Mouse (Mus musculus) intestine, embryonic 15.5 days (tissue): ENCODE measurements around the gene Lrrc40. TPM values are rescaled to one million over a fixed set of nuclear protein-coding genes. Genes with fewer than 3 reads are reported as not detected.

Experiments used
- ATAC-seq: fragments of 200-750 bp; cut with Nextera tagmentation; 2 replicates; pipeline ENCODE4 v1.8.0; 2017; ENCODE audit warnings: moderate TSS enrichment, moderate library complexity
- H3K27ac ChIP-seq: fragments of 300-500 bp; sonication (generic); 2 replicates; pipeline ENCODE4 v1.5.1; 2015; ENCODE audit warnings: mild to moderate bottlenecking, inconsistent platforms
- H3K27me3 ChIP-seq: fragments of 300-500 bp; sonication (generic); replicated peaks from 2 replicates; pipeline ENCODE4 v1.6.1; 2015; ENCODE audit warnings: inconsistent platforms
- H3K36me3 ChIP-seq: fragments of 300-500 bp; sonication (generic); 2 replicates; pipeline ENCODE4 v1.6.1; 2015; ENCODE audit warnings: inconsistent platforms
- H3K4me1 ChIP-seq: fragments of 300-500 bp; sonication (generic); replicated peaks from 2 replicates; pipeline ENCODE4 v1.6.1; 2015; ENCODE audit warnings: inconsistent platforms
- H3K4me2 ChIP-seq: fragments of 300-500 bp; sonication (generic); replicated peaks from 2 replicates; pipeline ENCODE4 v1.6.1; 2015; ENCODE audit warnings: mild to moderate bottlenecking, inconsistent platforms
- H3K4me3 ChIP-seq: fragments of 300-500 bp; sonication (generic); replicated peaks from 2 replicates; pipeline ENCODE4 v1.5.1; 2015; ENCODE audit warnings: inconsistent platforms
- H3K9ac ChIP-seq: fragments of 300-500 bp; sonication (generic); 2 replicates; pipeline ENCODE4 v1.6.1; 2015; ENCODE audit warnings: inconsistent platforms
- H3K9me3 ChIP-seq: fragments of 300-500 bp; sonication (generic); 2 replicates; pipeline ENCODE4 v1.6.1; 2016; ENCODE audit warnings: inconsistent platforms
- WGBS: fragments of 180-500 bp; shearing (Covaris S2); methylation state at CpG from one replicate; pipeline ENCODE4 v1.1.7; 2015; 5-methylcytosine and 5-hydroxymethylcytosine counted together
- polyA plus RNA-seq: library from polyadenylated mRNA; unstranded; fragments of >200 nt; fragmentation: Nextera tagmentation; extraction: Ambion mirVana; gene quantifications from 2 replicates; pipeline ENCODE4 v1.2.1, GENCODE M21; 2015

The Lrrc40 gene
- 45.3 and 56.3 TPM in 2 replicates for polyA plus RNA-seq

GRCm38 (mm10) chr3:158036329-158036988, at the start of gene Lrrc40, which contains the start of gene Srsf11:
Gene Lrrc40 (plus strand): TSS chr3:158036662.
Gene Srsf11 (minus strand): TSS chr3:158036639.
- no peaks in the 10 kb centered on the region for H3K27me3 ChIP-seq
- peak; percentile 97 for ATAC-seq

GRCm38 (mm10) chr3:157993322-157993721, 43.1 kb upstream of the Lrrc40 start:
- no peaks in the 10 kb centered on the region for H3K27me3 ChIP-seq
- no peaks in the 10 kb centered on the region for H3K9me3 ChIP-seq
- no peaks in the 10 kb centered on the region for H3K4me1 ChIP-seq
- H3K9ac ChIP-seq = no peak overlapping the region
- peak; percentile 97 for ATAC-seq
- no peak overlapping the region for H3K4me3 ChIP-seq
- H3K27ac ChIP-seq = no peak overlapping the region
- H3K36me3 ChIP-seq = no peaks in the 10 kb centered on the region
- no peak overlapping the region for H3K4me2 ChIP-seq

More at GRCm38 (mm10) chr3:158036329-158036988, at the start of gene Lrrc40, which contains the start of gene Srsf11:
- Histone ChIP-seq H3K9me3 (no peaks in the 10 kb centered on the region), H3K27ac (peak within 1 kb of the TSS; percentile 82), H3K4me3 (peak within 1 kb of the TSS; percentile 90), H3K36me3 (no peaks in the 10 kb centered on the region), H3K4me2 (peak within 1 kb of the TSS; percentile 62), H3K4me1 (peaks cover 12% of the 10 kb centered on the region; the same call in 1 of the 2 replicates), H3K9ac (peak within 1 kb of the TSS; percentile 85)
- WGBS = under 1% methylated on average over 55 of the region's 55 CpGs

GRCm38 (mm10) chr3:157995726-157996125, 40.7 kb upstream of the Lrrc40 start:
- H3K4me3 ChIP-seq = no peak overlapping the region
- H3K4me1 ChIP-seq = no peaks in the 10 kb centered on the region
- 88% methylated on average over 2 of the region's 2 CpGs for WGBS
- no peak overlapping the region for H3K4me2 ChIP-seq
- H3K36me3 ChIP-seq = no peaks in the 10 kb centered on the region
- H3K9ac ChIP-seq = no peak overlapping the region
- H3K27ac ChIP-seq = no peak overlapping the region
- no peaks in the 10 kb centered on the region for H3K9me3 ChIP-seq
- no peaks in the 10 kb centered on the region for H3K27me3 ChIP-seq
- ATAC-seq = no peak

GRCm38 (mm10) chr3:157998742-157999369, 37.6 kb upstream of the Lrrc40 start:
- H3K4me2 ChIP-seq = no peak overlapping the region
- ATAC-seq = no peak
- no peaks in the 10 kb centered on the region for H3K9me3 ChIP-seq
- no peak overlapping the region for H3K27ac ChIP-seq
- no peak overlapping the region for H3K9ac ChIP-seq
- H3K4me3 ChIP-seq = no peak overlapping the region
- peaks cover under 1% of the 10 kb centered on the region; the same call in 1 of the 2 replicates for H3K36me3 ChIP-seq
- 69% methylated on average over 1 of the region's 1 CpGs for WGBS
- no peaks in the 10 kb centered on the region for H3K27me3 ChIP-seq
- no peaks in the 10 kb centered on the region for H3K4me1 ChIP-seq

GRCm38 (mm10) chr3:158008647-158009046, 27.8 kb upstream of the Lrrc40 start:
- Histone ChIP-seq H3K36me3 (peaks cover 17% of the 10 kb centered on the region), H3K4me1 (no peaks in the 10 kb centered on the region), H3K9me3 (no peaks in the 10 kb centered on the region), H3K4me2 (no peak overlapping the region), H3K27ac (no peak overlapping the region), H3K27me3 (no peaks in the 10 kb centered on the region), H3K9ac (no peak overlapping the region), H3K4me3 (no peak overlapping the region)
- WGBS = 57% methylated on average over 1 of the region's 1 CpGs
- no peak for ATAC-seq

- no peak overlapping the region for H3K4me3 ChIP-seq
- 63% methylated on average over 1 of the region's 1 CpGs for WGBS
- peaks cover 15% of the 10 kb centered on the region for H3K36me3 ChIP-seq
- H3K9me3 ChIP-seq = no peaks in the 10 kb centered on the region
- H3K4me2 ChIP-seq = no peak overlapping the region
- H3K27me3 ChIP-seq = no peaks in the 10 kb centered on the region
- ATAC-seq = 0 out of 2 replicates have a peak, but pooled peaks have one; percentile 48
- H3K4me1 ChIP-seq = no peaks in the 10 kb centered on the region
- H3K9ac ChIP-seq = no peak overlapping the region
- H3K27ac ChIP-seq = no peak overlapping the region
These were observed 26.6 kb upstream of the Lrrc40 start for GRCm38 (mm10) chr3:158009762-158010320.

GRCm38 (mm10) chr3:158031371-158031925, 5.0 kb upstream of the Lrrc40 start:
- ATAC-seq = peak; percentile 94
- no peaks in the 10 kb centered on the region for H3K9me3 ChIP-seq
- H3K4me3 ChIP-seq = peak overlapping the region; percentile 97
- H3K27ac ChIP-seq = peak overlapping the region; percentile 99
- H3K27me3 ChIP-seq = no peaks in the 10 kb centered on the region
- no peaks in the 10 kb centered on the region for H3K36me3 ChIP-seq
- H3K9ac ChIP-seq = peak overlapping the region; percentile 98
- H3K4me1 ChIP-seq = peaks cover 12% of the 10 kb centered on the region; the same call in 1 of the 2 replicates
- peak overlapping the region; percentile 71 for H3K4me2 ChIP-seq
- under 1% methylated on average over 61 of the region's 61 CpGs for WGBS

- peak overlapping the region; percentile 98 for H3K9ac ChIP-seq
- H3K4me1 ChIP-seq = peaks cover 12% of the 10 kb centered on the region; the same call in 1 of the 2 replicates
- WGBS = 5% methylated on average over 4 of the region's 4 CpGs
- ATAC-seq = no peak
- peak overlapping the region; percentile 71 for H3K4me2 ChIP-seq
- H3K27me3 ChIP-seq = no peaks in the 10 kb centered on the region
- peak overlapping the region; percentile 99 for H3K27ac ChIP-seq
- H3K36me3 ChIP-seq = no peaks in the 10 kb centered on the region
- peak overlapping the region; percentile 97 for H3K4me3 ChIP-seq
- no peaks in the 10 kb centered on the region for H3K9me3 ChIP-seq
These were observed 4.4 kb upstream of the Lrrc40 start for GRCm38 (mm10) chr3:158032106-158032505.

GRCm38 (mm10) chr3:158035866-158036265, 596 bp upstream of the Lrrc40 start:
- peak; percentile 13; the same call in 1 of the 2 replicates for ATAC-seq
- WGBS = 1% methylated on average over 11 of the region's 11 CpGs
- Histone ChIP-seq H3K9me3 (no peaks in the 10 kb centered on the region), H3K27ac (peak overlapping the region; percentile 82), H3K36me3 (no peaks in the 10 kb centered on the region), H3K9ac (peak overlapping the region; percentile 85), H3K4me1 (peaks cover 12% of the 10 kb centered on the region; the same call in 1 of the 2 replicates), H3K4me3 (peak overlapping the region; percentile 90), H3K27me3 (no peaks in the 10 kb centered on the region), H3K4me2 (peak overlapping the region; percentile 60)

GRCm38 (mm10) chr3:158038106-158038505, 1.6 kb downstream of the Lrrc40 start:
- Histone ChIP-seq H3K27ac (no peak overlapping the region), H3K9ac (no peak overlapping the region), H3K4me1 (peaks cover 8% of the 10 kb centered on the region; the same call in 1 of the 2 replicates), H3K4me3 (no peak overlapping the region), H3K27me3 (no peaks in the 10 kb centered on the region), H3K4me2 (no peak overlapping the region), H3K36me3 (no peaks in the 10 kb centered on the region), H3K9me3 (no peaks in the 10 kb centered on the region)
- ATAC-seq = no peak
- WGBS = 80% methylated on average over 3 of the region's 3 CpGs

GRCm38 (mm10) chr3:158040755-158041154, 4.3 kb downstream of the Lrrc40 start:
- WGBS = 85% methylated on average over 2 of the region's 2 CpGs
- ATAC-seq = no peak
- no peaks in the 10 kb centered on the region for H3K27me3 ChIP-seq
- no peak overlapping the region for H3K9ac ChIP-seq
- H3K4me3 ChIP-seq = no peak overlapping the region
- H3K27ac ChIP-seq = no peak overlapping the region
- H3K4me1 ChIP-seq = no peaks in the 10 kb centered on the region
- no peak overlapping the region for H3K4me2 ChIP-seq
- no peaks in the 10 kb centered on the region for H3K9me3 ChIP-seq
- H3K36me3 ChIP-seq = no peaks in the 10 kb centered on the region

- H3K36me3 ChIP-seq = no peaks in the 10 kb centered on the region
- H3K9ac ChIP-seq = no peak overlapping the region
- H3K27me3 ChIP-seq = no peaks in the 10 kb centered on the region
- no peaks in the 10 kb centered on the region for H3K9me3 ChIP-seq
- H3K4me1 ChIP-seq = no peaks in the 10 kb centered on the region
- H3K27ac ChIP-seq = no peak overlapping the region
- no peak overlapping the region for H3K4me3 ChIP-seq
- no peak overlapping the region for H3K4me2 ChIP-seq
- 81% methylated on average over 2 of the region's 2 CpGs for WGBS
- no peak for ATAC-seq
These were observed 13.0 kb downstream of the Lrrc40 start for GRCm38 (mm10) chr3:158049508-158049907.
